Mouse (Mus musculus) heart, adult 2 months (tissue): ENCODE measurements at regions not wholly inside any gene's neighbourhood (a gene's known extent, or its start where the extent isn't known, plus 50 kb on each side); places are given as distances from the start of the nearest gene placed in this dataset.

Experiments used
- DNase-seq, 2 experiments: peaks; one replicate each; pipeline ENCODE4 v3.0.0; 2021
- H3K27ac ChIP-seq: fragments of 200-600 bp; 2 replicates; pipeline ENCODE4 v1.8.1; 2022
- H3K27me3 ChIP-seq: fragments of 200-500 bp; 2 replicates; pipeline ENCODE4 v1.6.1; 2012; ENCODE audit warnings: mild to moderate bottlenecking, low read length, inconsistent platforms, mixed read lengths; ENCODE audit not compliant: control insufficient read depth, insufficient read depth
- H3K36me3 ChIP-seq: fragments of 200-500 bp; 2 replicates; pipeline ENCODE4 v1.6.1; 2012; ENCODE audit warnings: low read length, inconsistent platforms; ENCODE audit not compliant: control insufficient read depth, insufficient read depth
- H3K4me1 ChIP-seq: fragments of 200-500 bp; 2 replicates; pipeline ENCODE4 v1.6.1; 2011; ENCODE audit warnings: low read length; ENCODE audit not compliant: control insufficient read depth, insufficient read depth
- H3K4me3 ChIP-seq: fragments of 200-600 bp; 2 replicates; pipeline ENCODE4 v1.8.1; 2022
- H3K79me2 ChIP-seq: fragments of 200-500 bp; replicated peaks from 2 replicates; pipeline ENCODE4 v1.6.1; 2012; ENCODE audit warnings: mild to moderate bottlenecking, inconsistent platforms, low read length, moderate library complexity, mixed read lengths; ENCODE audit not compliant: control insufficient read depth, insufficient read depth
- H3K9ac ChIP-seq: fragments of 200-500 bp; 2 replicates; pipeline ENCODE4 v1.6.1; 2012; ENCODE audit warnings: low read depth, mild to moderate bottlenecking, control low read depth, inconsistent platforms, low read length, mixed read lengths
- CTCF ChIP-seq: fragments of 200-600 bp; IDR thresholded peaks from 2 replicates; pipeline ENCODE4 v1.8.1; 2022; ENCODE audit warnings: antibody characterized with exemption, mild to moderate bottlenecking, moderate library complexity
- EP300 ChIP-seq: fragments of 200-500 bp; IDR thresholded peaks from 2 replicates; pipeline ENCODE4 v1.6.1; 2011; ENCODE audit warnings: low read depth, low read length, control low read depth; ENCODE audit not compliant: insufficient read depth
- POLR2A ChIP-seq: fragments of 200-500 bp; IDR thresholded peaks from 2 replicates; pipeline ENCODE4 v1.6.1; 2011; ENCODE audit warnings: mild to moderate bottlenecking, low read depth, low read length, control low read depth; ENCODE audit not compliant: insufficient read depth
- WGBS: fragments of 180-500 bp; shearing (Covaris S2); methylation state at CpG from one replicate; pipeline ENCODE4 v1.1.7; 2018; 5-methylcytosine and 5-hydroxymethylcytosine counted together
- intact Hi-C: fragments of 180-260 bp; cut with DNase I; formaldehyde crosslinking; loops from one replicate; pipeline ENCODE4 v1.15.1; 2025

DNA sequence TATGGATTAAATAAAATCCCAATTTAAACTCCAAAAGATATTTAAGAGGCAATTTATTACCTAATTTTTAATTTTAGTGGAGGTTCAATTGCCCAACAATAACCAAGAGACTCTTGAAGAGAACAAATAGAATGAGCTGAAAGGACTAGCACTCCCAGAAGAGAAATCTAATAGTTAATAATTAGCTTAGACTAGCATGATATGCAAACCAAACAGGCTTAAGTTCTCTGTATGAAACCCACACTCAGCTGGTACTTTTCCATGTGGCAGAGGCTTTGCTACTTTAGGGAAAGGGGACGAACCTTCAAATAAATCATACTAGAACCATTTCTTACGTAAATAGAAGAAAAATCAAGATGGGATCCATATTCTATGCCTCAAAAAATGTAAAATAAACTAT lies 55.9 kb upstream of the Fam19a1 start:
- Histone ChIP-seq H3K4me1 (no peaks in the 10 kb centered on the region), H3K27ac (no peak overlapping the region), H3K4me3 (no peak overlapping the region), H3K79me2 (no peaks in the 10 kb centered on the region), H3K36me3 (no peaks in the 10 kb centered on the region), H3K9ac (no peak overlapping the region), H3K27me3 (no peaks in the 10 kb centered on the region)
- DNase-seq = no peak
- TF ChIP-seq CTCF = no peak
- TF ChIP-seq EP300 = no peak
- no peak for TF ChIP-seq POLR2A
- intact Hi-C loops = no loop called here
- WGBS = 73% methylated on average over 2 of the region's 2 CpGs

DNA sequence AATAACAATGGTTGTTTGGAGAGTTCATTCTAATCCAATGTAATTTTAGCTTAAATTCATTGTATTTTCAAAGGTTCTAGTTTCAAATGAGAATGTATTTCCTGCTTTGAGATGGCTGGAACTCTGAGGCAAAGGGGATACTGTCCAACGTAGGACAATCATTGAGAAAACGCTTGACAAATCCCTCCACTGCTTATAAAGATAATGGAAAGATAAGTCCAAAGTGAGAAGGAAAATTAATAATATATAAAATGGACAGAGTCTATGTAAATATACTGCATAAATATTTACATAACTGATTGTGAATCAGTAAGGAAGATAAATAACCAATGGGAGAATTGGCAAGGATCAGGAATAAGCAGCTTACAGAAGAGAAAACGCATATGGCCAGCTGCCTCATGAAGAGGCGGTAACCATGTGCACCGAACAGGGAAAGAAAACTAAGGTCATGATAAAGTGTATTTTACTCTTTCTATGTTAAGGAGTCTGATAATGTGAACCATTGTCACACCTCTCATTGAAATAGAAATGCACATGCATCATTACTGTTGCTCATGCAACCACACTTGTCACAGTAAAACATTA lies 55.3 kb upstream of the Fam19a1 start:
- no peaks in the 10 kb centered on the region for H3K4me1 ChIP-seq
- H3K36me3 ChIP-seq = no peaks in the 10 kb centered on the region
- no peaks in the 10 kb centered on the region for H3K27me3 ChIP-seq
- 61% methylated on average over 5 of the region's 5 CpGs for WGBS
- H3K27ac ChIP-seq = no peak overlapping the region
- no peak for DNase-seq
- H3K9ac ChIP-seq = no peak overlapping the region
- no peaks in the 10 kb centered on the region for H3K79me2 ChIP-seq
- intact Hi-C loops = no loop called here
- TF ChIP-seq CTCF (no peak), EP300 (no peak), POLR2A (no peak)
- H3K4me3 ChIP-seq = no peak overlapping the region

DNA sequence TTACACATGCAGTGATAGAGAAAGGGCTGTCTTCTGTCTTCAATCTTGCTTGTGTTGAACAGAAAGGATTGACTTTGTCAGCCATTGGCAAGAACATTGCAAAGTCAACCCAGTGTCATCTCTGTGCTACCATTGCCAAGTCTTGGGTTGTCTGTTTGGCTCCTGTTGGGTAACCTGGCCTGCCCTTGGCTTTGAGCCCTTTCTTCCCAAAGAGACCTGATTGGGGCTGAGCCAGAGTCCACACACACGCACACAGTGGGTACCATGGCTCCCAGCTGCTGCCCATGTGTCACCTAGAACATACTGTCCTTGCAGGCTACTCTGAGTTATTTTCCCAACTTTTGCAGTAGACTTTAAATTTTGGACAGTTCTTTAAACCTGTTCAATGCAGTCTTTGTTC lies 51.0 kb upstream of the Fam19a1 start:
- Histone ChIP-seq H3K4me1 (no peaks in the 10 kb centered on the region), H3K36me3 (no peaks in the 10 kb centered on the region), H3K27me3 (no peaks in the 10 kb centered on the region), H3K4me3 (no peak overlapping the region), H3K79me2 (no peaks in the 10 kb centered on the region), H3K27ac (no peak overlapping the region), H3K9ac (no peak overlapping the region)
- peak in 1 of 2 experiments; percentile 16 for DNase-seq
- WGBS = 61% methylated on average over 1 of the region's 1 CpGs
- intact Hi-C loops = no loop called here
- no peak for TF ChIP-seq CTCF
